Mouse (Mus musculus) cerebellum, adult 9-10 months (tissue): ENCODE results near the gene Srrm3.
A peak's percentile ranks its signal among the peaks of the same experiment; 100 is the strongest.

Experiments used
- DNase-seq: peaks from one replicate; pipeline ENCODE4 v3.0.0; 2022

Gene Srrm3

DNA sequence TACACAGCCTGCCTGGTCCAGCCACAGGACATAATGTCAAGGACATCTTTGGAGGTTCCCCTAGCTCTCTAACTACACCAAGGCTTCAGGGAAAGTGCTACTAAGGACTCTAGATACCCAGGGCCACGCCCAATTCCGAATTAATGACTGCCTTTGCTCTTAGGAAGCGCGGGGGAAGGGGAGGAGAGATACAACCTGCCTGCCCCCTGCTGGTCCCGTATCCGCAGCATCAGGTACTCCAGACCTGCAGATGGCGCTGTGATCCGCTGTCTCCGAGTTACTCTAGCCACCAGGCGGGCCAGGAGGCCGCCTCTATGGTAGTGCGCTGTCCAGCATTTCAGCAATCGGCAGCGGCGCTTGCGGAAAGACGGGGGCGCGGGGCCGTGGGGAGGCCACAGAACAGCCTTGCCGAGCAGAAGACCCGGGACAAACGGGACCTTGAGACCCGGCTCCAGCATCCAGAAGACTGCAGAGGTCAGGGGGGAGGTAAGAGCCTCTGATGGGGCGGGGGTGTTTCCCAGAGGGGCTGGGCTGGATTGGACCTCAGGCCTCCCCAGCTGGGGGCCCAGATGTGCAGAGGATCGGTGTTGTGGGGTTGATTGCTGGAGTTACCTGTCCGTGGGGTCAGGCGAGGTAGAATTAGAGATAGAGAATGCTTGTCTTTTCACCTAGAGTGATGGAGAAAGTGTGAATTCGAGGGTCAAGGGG is at the start of gene Srrm3:
TSS of gene Srrm3 (plus strand) at position 336 of the 708 bp plus-strand sequence.
- peak; percentile 94 for DNase-seq

GRCm38 (mm10) chr5:135761881-135762280 is 44.8 kb upstream of the Srrm3 start:
- DNase-seq, result no peak

GRCm38 (mm10) chr5:135763526-135763925 is 43.2 kb upstream of the Srrm3 start:
- peak; percentile 67 for DNase-seq

GRCm38 (mm10) chr5:135764971-135765370 is 41.7 kb upstream of the Srrm3 start:
- no peak for DNase-seq

- no peak for DNase-seq
These were observed 34.2 kb upstream of the Srrm3 start for GRCm38 (mm10) chr5:135772519-135772918.

DNA sequence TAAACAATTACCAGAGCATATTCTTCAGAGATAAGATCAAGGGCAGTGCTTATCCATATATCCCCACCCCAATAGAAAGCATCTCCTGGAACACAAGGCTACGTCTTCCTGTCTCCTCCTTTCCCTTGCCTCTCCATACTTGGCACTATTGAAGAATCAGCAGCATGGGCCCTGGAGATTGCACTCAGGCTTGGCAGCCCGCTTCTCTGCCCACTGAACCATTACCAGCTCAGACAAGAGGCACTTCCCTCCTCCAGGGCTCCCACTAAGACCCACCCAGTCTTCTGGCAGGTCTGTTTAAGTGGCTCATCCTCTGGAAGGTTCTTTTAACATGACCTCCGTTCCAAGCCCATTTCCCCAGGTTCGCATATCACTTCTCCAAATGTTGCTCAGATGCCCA is 30.1 kb upstream of the Srrm3 start:
- DNase-seq, result no peak

DNA sequence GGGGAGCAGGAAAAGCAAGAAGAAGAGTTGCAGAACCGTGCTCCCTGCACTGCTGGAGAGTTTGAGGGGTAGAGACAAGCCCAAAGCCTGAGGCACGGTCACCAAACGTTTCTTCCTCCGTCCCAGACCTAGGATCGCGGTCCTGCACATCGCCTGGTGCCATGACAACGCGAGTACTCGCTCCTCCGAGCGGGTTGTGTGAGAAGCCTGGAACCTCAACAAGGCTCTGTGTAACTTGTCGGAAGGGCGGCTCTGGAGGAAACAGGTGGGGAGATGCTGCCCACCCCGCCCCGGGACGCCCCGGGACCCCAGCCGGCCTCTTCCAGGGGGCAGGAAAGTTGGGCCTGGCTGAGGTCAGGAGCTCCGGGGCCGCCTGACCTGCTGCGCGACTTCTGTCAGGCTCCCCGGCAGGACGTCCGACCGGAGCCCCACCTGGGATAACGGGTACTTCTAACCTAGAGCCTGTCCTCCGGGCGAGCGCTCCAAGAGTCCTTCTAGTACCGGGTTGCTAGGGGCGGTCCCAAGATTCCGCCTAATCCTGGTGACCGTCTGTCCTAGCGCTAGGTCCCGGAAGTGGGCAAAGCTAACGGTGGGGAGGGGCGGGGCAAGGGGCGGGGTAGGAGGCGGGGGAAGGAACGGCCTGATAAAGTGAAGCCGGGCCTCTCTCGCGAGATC is 28.8 kb upstream of the Srrm3 start, which contains the start of gene Styxl1:
TSS of gene Styxl1 (minus strand) at position 590 of the 675 bp plus-strand sequence.
- no peak for DNase-seq

GRCm38 (mm10) chr5:135778471-135779445 is 27.9 kb upstream of the Srrm3 start, which contains the start of gene Mdh2:
Gene Mdh2, plus strand, starts transcription at chr5:135778480.
- peak; percentile 99 for DNase-seq

GRCm38 (mm10) chr5:135780331-135780730 is 26.4 kb upstream of the Srrm3 start:
- DNase-seq, result no peak

- no peak for DNase-seq
These were observed 23.8 kb upstream of the Srrm3 start for GRCm38 (mm10) chr5:135782901-135783300.

DNA sequence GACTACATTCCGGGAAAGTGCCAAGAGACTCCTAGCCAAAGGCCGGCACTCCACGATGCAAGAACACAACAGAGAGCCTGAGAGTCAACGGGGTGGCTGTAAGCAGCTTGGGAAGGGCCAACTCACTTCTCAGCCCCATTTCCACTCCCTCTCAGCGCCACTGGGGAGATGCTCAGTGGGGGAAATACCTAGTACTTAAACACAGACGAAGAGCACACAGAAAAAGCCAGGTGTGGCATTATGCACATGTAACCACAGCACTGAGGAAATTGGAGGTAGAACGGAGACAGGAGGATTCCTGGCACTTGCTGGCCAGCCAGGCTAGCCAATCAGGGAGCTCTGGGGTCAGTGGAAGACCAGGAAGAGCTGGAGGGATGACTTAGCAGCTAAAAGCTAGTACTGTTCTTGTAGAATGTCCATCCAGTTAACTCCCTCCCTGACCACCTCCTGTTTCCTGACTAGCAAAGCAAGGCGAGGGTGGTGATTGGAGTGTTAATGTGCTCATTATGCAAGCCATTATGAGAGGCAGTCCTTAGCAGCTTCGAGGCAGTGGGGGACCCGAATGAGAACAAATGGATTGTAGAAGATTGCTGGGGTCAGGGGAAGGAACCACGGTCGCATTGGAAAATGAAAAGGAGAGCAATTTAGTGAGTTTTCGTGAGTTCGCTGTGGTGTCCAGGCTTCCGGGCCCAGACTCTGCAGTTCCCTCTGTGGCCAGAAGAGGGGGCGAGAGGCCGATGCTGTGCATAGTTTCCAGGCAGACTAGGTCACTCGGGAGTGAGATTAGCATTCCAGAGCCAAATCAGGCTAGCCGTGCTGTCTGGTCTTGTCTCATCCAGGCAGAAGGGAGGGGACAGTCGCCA is 12.5 kb upstream of the Srrm3 start:
- DNase-seq, result peak; percentile 96

DNA sequence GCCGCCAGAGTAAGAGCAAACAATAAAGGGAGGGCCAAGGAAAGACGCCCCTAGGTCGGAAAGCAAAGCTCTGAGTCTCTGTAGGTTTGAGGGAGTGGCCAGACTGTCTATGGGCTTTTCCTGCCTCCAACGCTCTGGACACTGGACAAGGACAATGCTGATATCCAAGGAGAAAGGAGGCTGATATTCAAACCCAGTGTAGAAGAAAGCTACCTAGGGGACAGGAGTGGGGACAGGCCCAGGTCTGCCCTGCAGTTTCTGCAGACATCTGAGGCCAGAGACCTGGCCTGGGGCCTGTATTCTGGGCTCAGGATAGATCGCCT is 11.9 kb upstream of the Srrm3 start:
- DNase-seq, result no peak

GRCm38 (mm10) chr5:135799746-135800145 is 6.9 kb upstream of the Srrm3 start:
- no peak for DNase-seq

- no peak for DNase-seq
These were observed 5.8 kb upstream of the Srrm3 start for GRCm38 (mm10) chr5:135800927-135801326.

GRCm38 (mm10) chr5:135802641-135803040 is 4.0 kb upstream of the Srrm3 start:
- no peak for DNase-seq

DNA sequence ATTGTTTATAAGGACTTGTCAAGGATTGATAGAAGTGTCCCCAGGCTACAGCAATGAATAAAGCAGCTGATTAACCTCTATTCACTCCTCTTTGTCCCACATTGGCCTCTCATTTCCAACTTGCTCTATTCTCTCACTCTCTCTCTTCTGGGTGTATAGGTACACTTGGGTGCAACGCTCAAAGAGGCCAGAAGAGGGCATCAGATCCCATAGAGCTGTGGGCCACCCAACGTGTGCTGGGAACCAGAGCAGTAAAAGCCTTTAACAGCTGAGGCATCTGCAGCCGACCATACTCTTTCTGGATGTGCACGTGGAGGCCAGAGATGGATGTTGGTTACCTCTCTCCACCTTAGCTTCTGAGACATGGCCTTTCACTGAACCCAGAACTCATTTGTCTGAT is 3.6 kb upstream of the Srrm3 start:
- DNase-seq, result no peak

- no peak for DNase-seq
These were observed 3.0 kb upstream of the Srrm3 start for GRCm38 (mm10) chr5:135803676-135804075.

DNA sequence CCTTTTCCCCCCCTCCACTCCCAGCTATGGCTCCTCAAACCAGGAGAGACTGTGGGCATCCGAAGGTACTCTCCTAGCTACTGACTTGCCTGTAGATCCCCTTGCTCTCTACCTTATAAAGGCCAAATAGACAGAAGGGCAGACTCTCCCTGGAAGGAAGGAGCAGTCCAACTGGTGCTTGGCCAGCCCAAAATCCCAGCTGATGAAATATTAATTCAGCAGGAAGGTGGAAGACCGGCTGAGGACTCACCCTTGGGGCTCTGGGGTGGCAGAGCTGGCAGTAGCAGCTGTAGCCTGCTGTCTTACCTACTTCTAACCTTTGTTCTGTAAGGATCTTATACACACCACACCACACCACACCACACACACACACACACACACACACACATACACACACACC is 2.0 kb upstream of the Srrm3 start:
- no peak for DNase-seq

- peak; percentile 80 for DNase-seq
These were observed 560 bp downstream of the Srrm3 start for GRCm38 (mm10) chr5:135807263-135807637.

DNA sequence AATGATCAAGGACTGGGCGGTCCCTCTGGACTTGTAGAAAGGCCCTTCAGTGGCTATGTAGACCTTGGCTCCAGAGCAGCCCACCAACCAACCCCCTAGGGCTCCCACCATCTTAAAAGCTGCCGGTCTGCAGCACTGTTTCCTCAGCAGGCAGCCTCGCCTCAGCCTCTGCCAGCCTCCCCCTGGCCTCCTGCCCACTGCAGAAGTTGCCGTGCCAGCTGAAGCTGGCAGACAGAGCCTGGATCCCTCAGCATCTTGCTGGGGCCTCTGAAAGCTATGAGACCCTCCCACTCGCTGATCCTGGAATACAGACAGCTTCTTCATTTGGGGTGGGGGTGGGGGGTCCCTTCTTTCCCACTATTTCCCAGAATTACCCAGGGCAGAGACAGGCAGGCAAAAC is 6.3 kb downstream of the Srrm3 start:
- DNase-seq, result peak; percentile 86

DNA sequence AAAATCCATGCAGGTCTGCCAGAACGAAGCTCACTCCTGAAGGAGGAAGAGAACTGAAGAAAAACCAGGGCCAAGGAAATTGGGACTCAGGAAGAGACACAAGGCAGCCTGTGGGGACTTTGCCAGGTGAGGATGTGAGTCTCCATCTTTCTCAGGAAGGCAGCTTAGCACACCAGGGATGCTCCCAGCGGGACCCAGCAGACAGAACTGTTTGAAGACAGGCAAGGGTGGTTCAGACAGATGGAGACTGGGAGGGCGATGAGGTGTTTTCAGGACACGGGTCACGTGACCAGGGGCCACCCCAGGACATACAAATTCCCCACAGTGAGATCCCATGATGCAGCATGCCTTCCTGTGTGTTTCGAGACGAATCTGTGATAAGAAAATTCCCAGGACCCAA is 11.8 kb downstream of the Srrm3 start:
- DNase-seq, result peak; percentile 94

DNA sequence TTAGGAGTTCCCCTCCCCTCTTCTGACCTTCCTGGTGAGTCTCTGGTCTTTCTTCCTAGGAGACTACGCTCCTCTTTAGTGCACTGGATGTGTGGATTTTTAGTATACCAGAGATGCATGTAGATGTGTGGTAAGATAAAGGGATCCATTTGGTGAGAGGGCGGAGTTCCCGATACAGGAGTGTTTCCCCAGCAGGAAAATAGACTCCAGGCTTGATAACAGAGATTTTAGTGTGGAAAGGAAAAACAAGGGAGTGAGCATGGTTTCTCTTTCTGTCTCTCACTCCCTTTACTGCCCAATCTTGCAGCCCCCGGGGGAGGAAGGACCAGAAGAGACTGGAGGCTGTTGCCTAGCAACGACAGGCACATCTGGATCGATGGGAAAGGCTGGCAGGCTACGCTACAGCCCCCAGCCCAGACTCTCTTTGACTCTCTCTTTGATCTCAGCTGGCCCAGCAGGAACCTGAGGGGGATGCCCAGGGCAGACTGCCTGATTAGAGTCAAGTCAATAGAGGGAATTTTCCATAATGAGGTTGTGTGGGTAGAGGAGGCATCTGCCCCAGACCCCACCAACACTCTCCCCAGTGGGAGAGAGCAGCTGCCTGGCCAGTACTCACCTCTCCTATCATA is 15.7 kb downstream of the Srrm3 start:
- no peak for DNase-seq
